Mouse (Mus musculus) stomach, embryonic 14.5 days (tissue): Measurements from ENCODE around the gene Tmem185a. TPM values are rescaled to one million over a fixed set of nuclear protein-coding genes. Genes with fewer than 3 reads are reported as not detected.
"Not testable (repeated sequence)": the region's sequence is repeated elsewhere in the genome, so short reads cannot be mapped to it uniquely, and the experiment has no call there.

Source experiments
- ATAC-seq: fragments of 200-750 bp; cut with Nextera tagmentation; 2 replicates; pipeline ENCODE4 v1.8.0; 2017; ENCODE audit warnings: low read depth, moderate TSS enrichment; ENCODE audit not compliant: insufficient number of reproducible peaks, insufficient read depth, low FRiP score
- H3K27ac ChIP-seq: fragments of 300-500 bp; sonication (generic); 2 replicates; pipeline ENCODE4 v1.5.1; 2014; ENCODE audit warnings: mild to moderate bottlenecking, low read length, moderate library complexity, mixed read lengths
- H3K27me3 ChIP-seq: fragments of 300-500 bp; sonication (generic); 2 replicates; pipeline ENCODE4 v1.6.1; 2014; ENCODE audit warnings: low read length, control low read depth, mixed read lengths; ENCODE audit not compliant: control insufficient read depth, insufficient read depth
- H3K36me3 ChIP-seq: fragments of 300-500 bp; sonication (generic); 2 replicates; pipeline ENCODE4 v1.6.1; 2014; ENCODE audit warnings: mild to moderate bottlenecking, control low read depth, low read length, moderate library complexity, mixed read lengths; ENCODE audit not compliant: control insufficient read depth, insufficient read depth
- H3K4me1 ChIP-seq: fragments of 300-500 bp; sonication (generic); 2 replicates; pipeline ENCODE4 v1.6.1; 2014; ENCODE audit warnings: low read length, control low read depth, mixed read lengths; ENCODE audit not compliant: control insufficient read depth, insufficient read depth
- H3K4me2 ChIP-seq: fragments of 300-500 bp; sonication (generic); replicated peaks from 2 replicates; pipeline ENCODE4 v1.6.1; 2014; ENCODE audit warnings: low read depth, low read length, control low read depth
- H3K4me3 ChIP-seq: fragments of 300-500 bp; sonication (generic); 2 replicates; pipeline ENCODE4 v1.5.1; 2014; ENCODE audit warnings: low read depth, low read length, control low read depth
- H3K9ac ChIP-seq: fragments of 300-500 bp; sonication (generic); replicated peaks from 2 replicates; pipeline ENCODE4 v1.6.1; 2014; ENCODE audit warnings: low read depth, mild to moderate bottlenecking, control low read depth, low read length, moderate library complexity, mixed read lengths
- H3K9me3 ChIP-seq: fragments of 300-500 bp; sonication (generic); 2 replicates; pipeline ENCODE4 v1.6.1; 2016; ENCODE audit warnings: low read depth, low read length, control low read depth; ENCODE audit not compliant: control insufficient read depth
- WGBS: fragments of 180-500 bp; shearing (Covaris S2); extraction: QIAGEN DNeasy Blood & Tissue Kit; methylation state at CpG from one replicate; pipeline ENCODE4 v1.1.7; 2014; 5-methylcytosine and 5-hydroxymethylcytosine counted together
- polyA plus RNA-seq: library from polyadenylated mRNA; unstranded; fragments of >200 nt; fragmentation: Nextera tagmentation; extraction: Ambion mirVana; gene quantifications from 2 replicates; pipeline ENCODE4 v1.2.1, GENCODE M21; 2014

Gene Tmem185a
- polyA plus RNA-seq, result 37.2 and 40.7 TPM in 2 replicates

- peak within 1 kb of the TSS; percentile 47 for H3K4me2 ChIP-seq
- 19% methylated on average over 42 of the region's 42 CpGs for WGBS
- H3K4me1 ChIP-seq, result no peaks in the 10 kb centered on the region
- H3K9ac ChIP-seq, result peak within 1 kb of the TSS; percentile 28
- H3K4me3 ChIP-seq, result peak within 1 kb of the TSS; percentile 47
- H3K27me3 ChIP-seq, result no peaks in the 10 kb centered on the region
- H3K27ac ChIP-seq, result peak within 1 kb of the TSS; percentile 52; the same call in 1 of the 2 replicates
- ATAC-seq, result peak; percentile 91
- H3K36me3 ChIP-seq, result no peaks in the 10 kb centered on the region
- H3K9me3 ChIP-seq, result no peaks in the 10 kb centered on the region
Observed at GRCm38 (mm10) chrX:70476792-70477776, at the start of gene Tmem185a. TSS of gene Tmem185a (minus strand) at chrX:70477180.

- not testable (repeated sequence) for H3K36me3 ChIP-seq, H3K4me2 ChIP-seq
- 65% methylated on average over 3 of the region's 3 CpGs for WGBS
Observed at GRCm38 (mm10) chrX:70514413-70514812, 37.4 kb upstream of the Tmem185a start.

GRCm38 (mm10) chrX:70487328-70487727 lies 10.3 kb upstream of the Tmem185a start:
- not testable (repeated sequence) for H3K27ac ChIP-seq, H3K36me3 ChIP-seq, H3K27me3 ChIP-seq, H3K4me3 ChIP-seq, H3K4me1 ChIP-seq, H3K9me3 ChIP-seq, H3K9ac ChIP-seq, ATAC-seq, H3K4me2 ChIP-seq
- no CpG with 5 or more reads among the region's 1 CpGs for WGBS

More at GRCm38 (mm10) chrX:70514413-70514812, 37.4 kb upstream of the Tmem185a start:
- H3K27me3 ChIP-seq, H3K9ac ChIP-seq, H3K4me1 ChIP-seq, H3K9me3 ChIP-seq, ATAC-seq, H3K4me3 ChIP-seq, H3K27ac ChIP-seq: not testable (repeated sequence)

GRCm38 (mm10) chrX:70482154-70482553 lies 5.2 kb upstream of the Tmem185a start:
- H3K4me2 ChIP-seq, result no peak overlapping the region
- H3K27ac ChIP-seq, result no peak overlapping the region
- H3K9ac ChIP-seq, result no peak overlapping the region
- H3K36me3 ChIP-seq, result no peaks in the 10 kb centered on the region
- no peak overlapping the region for H3K4me3 ChIP-seq
- no peaks in the 10 kb centered on the region for H3K4me1 ChIP-seq
- H3K9me3 ChIP-seq, result no peaks in the 10 kb centered on the region
- no peak for ATAC-seq
- H3K27me3 ChIP-seq, result no peaks in the 10 kb centered on the region
- 61% methylated on average over 2 of the region's 2 CpGs for WGBS

GRCm38 (mm10) chrX:70478701-70479100 lies 1.7 kb upstream of the Tmem185a start:
- H3K4me2 ChIP-seq, result no peak overlapping the region
- 54% methylated on average over 5 of the region's 5 CpGs for WGBS
- no peaks in the 10 kb centered on the region for H3K27me3 ChIP-seq
- H3K4me3 ChIP-seq, result no peak overlapping the region
- H3K4me1 ChIP-seq, result no peaks in the 10 kb centered on the region
- H3K9me3 ChIP-seq, result no peaks in the 10 kb centered on the region
- ATAC-seq, result no peak
- H3K9ac ChIP-seq, result no peak overlapping the region
- no peaks in the 10 kb centered on the region for H3K36me3 ChIP-seq
- no peak overlapping the region for H3K27ac ChIP-seq

- no peak overlapping the region for H3K27ac ChIP-seq
- 81% methylated on average over 3 of the region's 3 CpGs for WGBS
- H3K4me2 ChIP-seq, result peak overlapping the region; percentile 47; the same call in 1 of the 2 replicates
- no peaks in the 10 kb centered on the region for H3K4me1 ChIP-seq
- H3K4me3 ChIP-seq, result 0 out of 2 replicates have a peak overlapping the region, but pooled peaks have one; percentile 47
- H3K9me3 ChIP-seq, result no peaks in the 10 kb centered on the region
- H3K9ac ChIP-seq, result no peak overlapping the region
- H3K36me3 ChIP-seq, result no peaks in the 10 kb centered on the region
- ATAC-seq, result no peak
- H3K27me3 ChIP-seq, result no peaks in the 10 kb centered on the region
Observed at GRCm38 (mm10) chrX:70475215-70475765, 1.7 kb downstream of the Tmem185a start.

- H3K4me2 ChIP-seq, result no peak overlapping the region
- H3K4me1 ChIP-seq, result no peaks in the 10 kb centered on the region
- H3K9ac ChIP-seq, result no peak overlapping the region
- no peaks in the 10 kb centered on the region for H3K9me3 ChIP-seq
- H3K27me3 ChIP-seq, result no peaks in the 10 kb centered on the region
- no peak for ATAC-seq
- 52% methylated on average over 1 of the region's 1 CpGs for WGBS
- no peak overlapping the region for H3K27ac ChIP-seq
- H3K4me3 ChIP-seq, result no peak overlapping the region
- H3K36me3 ChIP-seq, result no peaks in the 10 kb centered on the region
Observed at GRCm38 (mm10) chrX:70466897-70467296, 10.1 kb downstream of the Tmem185a start.

- Histone ChIP-seq H3K27me3 (no peaks in the 10 kb centered on the region), H3K36me3 (no peaks in the 10 kb centered on the region), H3K4me1 (no peaks in the 10 kb centered on the region), H3K4me2 (no peak overlapping the region), H3K27ac (no peak overlapping the region), H3K9me3 (no peaks in the 10 kb centered on the region), H3K9ac (no peak overlapping the region), H3K4me3 (no peak overlapping the region)
- ATAC-seq, result no peak
- 90% methylated on average over 2 of the region's 2 CpGs for WGBS
Observed at GRCm38 (mm10) chrX:70465489-70465888, 11.5 kb downstream of the Tmem185a start.
